Mouse (Mus musculus): ENCODE data around the gene Stt3b.

The Stt3b gene

GRCm38 (mm10) chr9:115214572-115215571 lies 95.3 kb downstream of the Stt3b start:
- no peak for DNase-seq (ENCODE audit: low read depth)

- no peak for DNase-seq (ENCODE audit: low read depth)
Observed at GRCm38 (mm10) chr9:115213755-115214264, 96.4 kb downstream of the Stt3b start.

GRCm38 (mm10) chr9:115210535-115210934 lies 99.7 kb downstream of the Stt3b start:
- DNase-seq (ENCODE audit: low read depth): no peak

GRCm38 (mm10) chr9:115209737-115210136 lies 100.5 kb downstream of the Stt3b start:
- DNase-seq (ENCODE audit: low read depth): no peak

GRCm38 (mm10) chr9:115206219-115206618 lies 104.0 kb downstream of the Stt3b start:
- DNase-seq (ENCODE audit: low read depth): no peak

GRCm38 (mm10) chr9:115205491-115205890 lies 104.7 kb downstream of the Stt3b start:
- peak; percentile 74 for DNase-seq (ENCODE audit: low read depth)

GRCm38 (mm10) chr9:115203136-115203535 lies 107.1 kb downstream of the Stt3b start:
- no peak for DNase-seq (ENCODE audit: low read depth)

GRCm38 (mm10) chr9:115201264-115201663 lies 109.0 kb downstream of the Stt3b start:
- DNase-seq (ENCODE audit: low read depth): no peak

- DNase-seq (ENCODE audit: low read depth): no peak
Observed at GRCm38 (mm10) chr9:115200166-115200862, 109.9 kb downstream of the Stt3b start.

- DNase-seq (ENCODE audit: low read depth): no peak
Observed at GRCm38 (mm10) chr9:115197082-115197481, 113.1 kb downstream of the Stt3b start.

GRCm38 (mm10) chr9:115192890-115193289 lies 117.3 kb downstream of the Stt3b start:
- no peak for DNase-seq (ENCODE audit: low read depth)

All from naive thymus-derived CD4-positive, alpha-beta T cell, adult 2 months (primary cell).